Mouse (Mus musculus): ENCODE data around the gene Ttyh3. TPM values are rescaled to one million over a fixed set of nuclear protein-coding genes. Genes with fewer than 3 reads are reported as not detected.
A peak's percentile ranks its signal among the peaks of the same experiment; 100 is the strongest.

Gene Ttyh3
- polyA plus RNA-seq, 2 experiments: 57.5 to 118 TPM

- no peak for TF ChIP-seq POLR2A (IDR thresholded peaks at IDR 0.05; ENCODE audit: borderline replicate concordance, extremely low read depth, insufficient read depth, insufficient read length)
- peaks cover 18% of the 10 kb centered on the region for H3K4me1 ChIP-seq (ENCODE audit: control insufficient read depth, insufficient read depth, low read length)
- WGBS: 54% methylated on average over 2 of the region's 2 CpGs
- H3K4me3 ChIP-seq (replicated peaks; ENCODE audit: low read length): no peak overlapping the region
- H3K27me3 ChIP-seq (ENCODE audit: control insufficient read depth, insufficient read depth, low read length): peaks cover 26% of the 10 kb centered on the region
- no peak overlapping the region for H3K27ac ChIP-seq (replicated peaks; ENCODE audit: low read depth, low read length)
- no peaks in the 10 kb centered on the region for H3K36me3 ChIP-seq (ENCODE audit: control insufficient read depth, insufficient read depth, low read length)
- ATAC-seq (ENCODE audit: low FRiP score, low read depth): no peak
- no peaks in the 10 kb centered on the region for H3K9me3 ChIP-seq (ENCODE audit: control insufficient read depth, low read length)
- no peak for DNase-seq (ENCODE audit: low spot score)
- H3K4me2 ChIP-seq (replicated peaks; ENCODE audit: low read depth, low read length, severe bottlenecking): no peak overlapping the region
- H3K9ac ChIP-seq (ENCODE audit: low read depth, low read length, severe bottlenecking): no peak overlapping the region
Measured at GRCm38 (mm10) chr5:140602540-140602939, 46.3 kb downstream of the Ttyh3 start.

- Histone ChIP-seq H3K4me2 (replicated peaks; ENCODE audit: low read depth, low read length, severe bottlenecking) (no peak overlapping the region), H3K27me3 (ENCODE audit: control insufficient read depth, insufficient read depth, low read length) (peaks cover 20% of the 10 kb centered on the region), H3K9ac (ENCODE audit: low read depth, low read length, severe bottlenecking) (no peak overlapping the region), H3K9me3 (ENCODE audit: control insufficient read depth, low read length) (no peaks in the 10 kb centered on the region), H3K36me3 (ENCODE audit: control insufficient read depth, insufficient read depth, low read length) (no peaks in the 10 kb centered on the region), H3K4me3 (replicated peaks; ENCODE audit: low read length) (no peak overlapping the region), H3K27ac (replicated peaks; ENCODE audit: low read depth, low read length) (no peak overlapping the region), H3K4me1 (ENCODE audit: control insufficient read depth, insufficient read depth, low read length) (peaks cover 19% of the 10 kb centered on the region)
- WGBS: 73% methylated on average over 12 of the region's 12 CpGs
- ATAC-seq (ENCODE audit: low FRiP score, low read depth) (peak; percentile 51), DNase-seq (ENCODE audit: low spot score) (peak; percentile 44)
- no peak for TF ChIP-seq POLR2A (IDR thresholded peaks at IDR 0.05; ENCODE audit: borderline replicate concordance, extremely low read depth, insufficient read depth, insufficient read length)
Measured at GRCm38 (mm10) chr5:140601712-140602111, 47.1 kb downstream of the Ttyh3 start.

- no peak overlapping the region for H3K9ac ChIP-seq (ENCODE audit: low read depth, low read length, severe bottlenecking)
- TF ChIP-seq POLR2A (IDR thresholded peaks at IDR 0.05; ENCODE audit: borderline replicate concordance, extremely low read depth, insufficient read depth, insufficient read length): no peak
- no peak overlapping the region for H3K27ac ChIP-seq (replicated peaks; ENCODE audit: low read depth, low read length)
- no peaks in the 10 kb centered on the region for H3K9me3 ChIP-seq (ENCODE audit: control insufficient read depth, low read length)
- no peaks in the 10 kb centered on the region for H3K36me3 ChIP-seq (ENCODE audit: control insufficient read depth, insufficient read depth, low read length)
- H3K4me1 ChIP-seq (ENCODE audit: control insufficient read depth, insufficient read depth, low read length): peaks cover 7% of the 10 kb centered on the region; the same call in 1 of the 2 replicates
- H3K4me3 ChIP-seq (replicated peaks; ENCODE audit: low read length): no peak overlapping the region
- no peak overlapping the region for H3K4me2 ChIP-seq (replicated peaks; ENCODE audit: low read depth, low read length, severe bottlenecking)
- H3K27me3 ChIP-seq (ENCODE audit: control insufficient read depth, insufficient read depth, low read length): peaks cover 2% of the 10 kb centered on the region; the same call in 1 of the 2 replicates
- DNase-seq (ENCODE audit: low spot score): no peak
- no peak for ATAC-seq (ENCODE audit: low FRiP score, low read depth)
- 46% methylated on average over 5 of the region's 5 CpGs for WGBS
Measured at GRCm38 (mm10) chr5:140599939-140600338, 48.9 kb downstream of the Ttyh3 start.

GRCm38 (mm10) chr5:140597787-140598186, 51.0 kb downstream of the Ttyh3 start:
- no peak for ATAC-seq (ENCODE audit: low FRiP score, low read depth)
- 84% methylated on average over 4 of the region's 4 CpGs for WGBS
- no peak for DNase-seq (ENCODE audit: low spot score)
- no peaks in the 10 kb centered on the region for H3K9me3 ChIP-seq (ENCODE audit: control insufficient read depth, low read length)
- no peaks in the 10 kb centered on the region for H3K27me3 ChIP-seq (ENCODE audit: control insufficient read depth, insufficient read depth, low read length)
- H3K27ac ChIP-seq (replicated peaks; ENCODE audit: low read depth, low read length): no peak overlapping the region
- TF ChIP-seq POLR2A (IDR thresholded peaks at IDR 0.05; ENCODE audit: borderline replicate concordance, extremely low read depth, insufficient read depth, insufficient read length): no peak
- H3K4me2 ChIP-seq (replicated peaks; ENCODE audit: low read depth, low read length, severe bottlenecking): no peak overlapping the region
- H3K4me3 ChIP-seq (replicated peaks; ENCODE audit: low read length): no peak overlapping the region
- H3K36me3 ChIP-seq (ENCODE audit: control insufficient read depth, insufficient read depth, low read length): no peaks in the 10 kb centered on the region
- H3K9ac ChIP-seq (ENCODE audit: low read depth, low read length, severe bottlenecking): no peak overlapping the region
- H3K4me1 ChIP-seq (ENCODE audit: control insufficient read depth, insufficient read depth, low read length): peaks cover 7% of the 10 kb centered on the region; the same call in 1 of the 2 replicates

GRCm38 (mm10) chr5:140596927-140597588, 51.8 kb downstream of the Ttyh3 start:
- ATAC-seq (ENCODE audit: low FRiP score, low read depth) (no peak), DNase-seq (ENCODE audit: low spot score) (no peak)
- Histone ChIP-seq H3K9ac (ENCODE audit: low read depth, low read length, severe bottlenecking) (no peak overlapping the region), H3K27me3 (ENCODE audit: control insufficient read depth, insufficient read depth, low read length) (no peaks in the 10 kb centered on the region), H3K4me2 (replicated peaks; ENCODE audit: low read depth, low read length, severe bottlenecking) (no peak overlapping the region), H3K9me3 (ENCODE audit: control insufficient read depth, low read length) (no peaks in the 10 kb centered on the region), H3K27ac (replicated peaks; ENCODE audit: low read depth, low read length) (0 out of 2 replicates have a peak overlapping the region, but pooled peaks have one; percentile 26), H3K4me1 (ENCODE audit: control insufficient read depth, insufficient read depth, low read length) (peaks cover 7% of the 10 kb centered on the region; the same call in 1 of the 2 replicates), H3K36me3 (ENCODE audit: control insufficient read depth, insufficient read depth, low read length) (no peaks in the 10 kb centered on the region), H3K4me3 (replicated peaks; ENCODE audit: low read length) (no peak overlapping the region)
- 55% methylated on average over 18 of the region's 18 CpGs for WGBS
- TF ChIP-seq POLR2A (IDR thresholded peaks at IDR 0.05; ENCODE audit: borderline replicate concordance, extremely low read depth, insufficient read depth, insufficient read length): no peak

Measured in limb, embryonic 14.5 days (tissue).